Mouse (Mus musculus): ENCODE measurements around the gene Tlr8. TPM values are rescaled to one million over a fixed set of nuclear protein-coding genes. Genes with fewer than 3 reads are reported as not detected.

Gene Tlr8
- polyA plus RNA-seq, 1 experiment from 2014 or later: 0.10 TPM

- no peaks in the 10 kb centered on the region for H3K4me1 ChIP-seq
- WGBS: 81% methylated on average over 7 of the region's 7 CpGs
- no peak overlapping the region for H3K9ac ChIP-seq
- H3K27ac ChIP-seq: no peak overlapping the region
- no peaks in the 10 kb centered on the region for H3K36me3 ChIP-seq
- H3K27me3 ChIP-seq: peaks cover 18% of the 10 kb centered on the region; the same call in 1 of the 2 replicates
- H3K9me3 ChIP-seq: no peaks in the 10 kb centered on the region
- H3K4me3 ChIP-seq: no peak overlapping the region
- no peak for ATAC-seq (ENCODE audit: insufficient number of reproducible peaks, insufficient read depth, low FRiP score, low TSS enrichment, low read depth)
- no peak overlapping the region for H3K4me2 ChIP-seq
Measured at GRCm38 (mm10) chrX:167227138-167227537, 37.0 kb downstream of the Tlr8 start.

- 89% methylated on average over 5 of the region's 5 CpGs for WGBS
- Histone ChIP-seq H3K36me3 (no peaks in the 10 kb centered on the region), H3K27ac (no peak overlapping the region), H3K4me3 (no peak overlapping the region), H3K4me1 (no peaks in the 10 kb centered on the region), H3K9ac (no peak overlapping the region), H3K27me3 (peaks cover 16% of the 10 kb centered on the region; the same call in 1 of the 2 replicates), H3K4me2 (no peak overlapping the region), H3K9me3 (no peaks in the 10 kb centered on the region)
- no peak for ATAC-seq (ENCODE audit: insufficient number of reproducible peaks, insufficient read depth, low FRiP score, low TSS enrichment, low read depth)
Measured at GRCm38 (mm10) chrX:167226570-167226969, 37.6 kb downstream of the Tlr8 start.

GRCm38 (mm10) chrX:167212707-167213106 is 51.4 kb downstream of the Tlr8 start:
- H3K4me3 ChIP-seq: no peak overlapping the region
- H3K27me3 ChIP-seq: peaks cover 28% of the 10 kb centered on the region
- H3K4me1 ChIP-seq: no peaks in the 10 kb centered on the region
- peak overlapping the region; percentile 30; the same call in 1 of the 2 replicates for H3K4me2 ChIP-seq
- H3K27ac ChIP-seq: no peak overlapping the region
- ATAC-seq (ENCODE audit: insufficient number of reproducible peaks, insufficient read depth, low FRiP score, low TSS enrichment, low read depth): no peak
- WGBS: 40% methylated on average over 8 of the region's 8 CpGs
- H3K36me3 ChIP-seq: no peaks in the 10 kb centered on the region
- no peak overlapping the region for H3K9ac ChIP-seq
- H3K9me3 ChIP-seq: no peaks in the 10 kb centered on the region

GRCm38 (mm10) chrX:167211871-167212555 is 52.1 kb downstream of the Tlr8 start:
- Histone ChIP-seq H3K9me3 (no peaks in the 10 kb centered on the region), H3K4me3 (no peak overlapping the region), H3K36me3 (no peaks in the 10 kb centered on the region), H3K9ac (no peak overlapping the region), H3K4me1 (no peaks in the 10 kb centered on the region), H3K4me2 (0 out of 2 replicates have a peak overlapping the region, but pooled peaks have one; percentile 30), H3K27me3 (peaks cover 31% of the 10 kb centered on the region), H3K27ac (no peak overlapping the region; the same call in 1 of the 2 replicates)
- WGBS: 41% methylated on average over 9 of the region's 9 CpGs
- no peak for ATAC-seq (ENCODE audit: insufficient number of reproducible peaks, insufficient read depth, low FRiP score, low TSS enrichment, low read depth)

- Histone ChIP-seq H3K27ac (no peak overlapping the region), H3K4me1 (no peaks in the 10 kb centered on the region), H3K9ac (no peak overlapping the region), H3K9me3 (no peaks in the 10 kb centered on the region), H3K27me3 (peaks cover 45% of the 10 kb centered on the region), H3K36me3 (no peaks in the 10 kb centered on the region), H3K4me3 (no peak overlapping the region), H3K4me2 (no peak overlapping the region)
- 60% methylated on average over 6 of the region's 6 CpGs for WGBS
- ATAC-seq (ENCODE audit: insufficient number of reproducible peaks, insufficient read depth, low FRiP score, low TSS enrichment, low read depth): no peak
Measured at GRCm38 (mm10) chrX:167210319-167210728, 53.8 kb downstream of the Tlr8 start.

- WGBS: 59% methylated on average over 8 of the region's 8 CpGs
- Histone ChIP-seq H3K4me1 (no peaks in the 10 kb centered on the region), H3K9me3 (no peaks in the 10 kb centered on the region), H3K27me3 (peaks cover 45% of the 10 kb centered on the region), H3K36me3 (no peaks in the 10 kb centered on the region), H3K9ac (no peak overlapping the region), H3K4me2 (peak overlapping the region; percentile 56), H3K27ac (no peak overlapping the region), H3K4me3 (peak overlapping the region; percentile 54)
- no peak for ATAC-seq (ENCODE audit: insufficient number of reproducible peaks, insufficient read depth, low FRiP score, low TSS enrichment, low read depth)
Measured at GRCm38 (mm10) chrX:167209828-167210227, 54.3 kb downstream of the Tlr8 start.

GRCm38 (mm10) chrX:167208978-167209754 is 55.0 kb downstream of the Tlr8 start, which contains the start of gene Tmsb4x:
Gene Tmsb4x, minus strand, starts transcription at chrX:167209315.
- H3K9me3 ChIP-seq: no peaks in the 10 kb centered on the region
- peak; percentile 84 for ATAC-seq (ENCODE audit: insufficient number of reproducible peaks, insufficient read depth, low FRiP score, low TSS enrichment, low read depth)
- WGBS: 25% methylated on average over 39 of the region's 39 CpGs

GRCm38 (mm10) chrX:167208506-167208820 is 55.7 kb downstream of the Tlr8 start:
- no peak for ATAC-seq (ENCODE audit: insufficient number of reproducible peaks, insufficient read depth, low FRiP score, low TSS enrichment, low read depth)
- Histone ChIP-seq H3K27ac (peak overlapping the region; percentile 82), H3K9ac (peak overlapping the region; percentile 76), H3K4me1 (no peaks in the 10 kb centered on the region), H3K36me3 (no peaks in the 10 kb centered on the region), H3K27me3 (peaks cover 49% of the 10 kb centered on the region), H3K4me2 (peak overlapping the region; percentile 56), H3K4me3 (peak overlapping the region; percentile 54), H3K9me3 (no peaks in the 10 kb centered on the region)
- 26% methylated on average over 16 of the region's 16 CpGs for WGBS

More at GRCm38 (mm10) chrX:167208978-167209754, 55.0 kb downstream of the Tlr8 start, which contains the start of gene Tmsb4x:
- Histone ChIP-seq H3K36me3 (no peaks in the 10 kb centered on the region), H3K27me3 (peaks cover 48% of the 10 kb centered on the region), H3K4me2 (peak within 1 kb of the TSS; percentile 56), H3K27ac (peak within 1 kb of the TSS; percentile 82), H3K9ac (peak within 1 kb of the TSS; percentile 76), H3K4me3 (peak within 1 kb of the TSS; percentile 54), H3K4me1 (no peaks in the 10 kb centered on the region)

GRCm38 (mm10) chrX:167207741-167208505 is 56.2 kb downstream of the Tlr8 start:
- peak overlapping the region; percentile 82 for H3K27ac ChIP-seq
- no peaks in the 10 kb centered on the region for H3K9me3 ChIP-seq
- H3K4me2 ChIP-seq: peak overlapping the region; percentile 56
- peak overlapping the region; percentile 54 for H3K4me3 ChIP-seq
- H3K4me1 ChIP-seq: no peaks in the 10 kb centered on the region
- peaks cover 49% of the 10 kb centered on the region for H3K27me3 ChIP-seq
- WGBS: 31% methylated on average over 25 of the region's 25 CpGs
- no peak for ATAC-seq (ENCODE audit: insufficient number of reproducible peaks, insufficient read depth, low FRiP score, low TSS enrichment, low read depth)
- H3K36me3 ChIP-seq: no peaks in the 10 kb centered on the region
- H3K9ac ChIP-seq: peak overlapping the region; percentile 76

- no peak overlapping the region for H3K4me2 ChIP-seq
- peaks cover 55% of the 10 kb centered on the region for H3K27me3 ChIP-seq
- WGBS: 62% methylated on average over 8 of the region's 8 CpGs
Measured at GRCm38 (mm10) chrX:167205813-167206520, 58.2 kb downstream of the Tlr8 start.

GRCm38 (mm10) chrX:167201365-167201764 is 62.8 kb downstream of the Tlr8 start:
- H3K4me2 ChIP-seq: no peak overlapping the region
- WGBS: 83% methylated on average over 2 of the region's 2 CpGs
- no peak overlapping the region for H3K4me3 ChIP-seq

More at GRCm38 (mm10) chrX:167205813-167206520, 58.2 kb downstream of the Tlr8 start:
- no peak overlapping the region for H3K9ac ChIP-seq
- no peaks in the 10 kb centered on the region for H3K36me3 ChIP-seq
- ATAC-seq (ENCODE audit: insufficient number of reproducible peaks, insufficient read depth, low FRiP score, low TSS enrichment, low read depth): no peak
- H3K27ac ChIP-seq: no peak overlapping the region
- H3K4me1 ChIP-seq: no peaks in the 10 kb centered on the region
- H3K9me3 ChIP-seq: no peaks in the 10 kb centered on the region
- no peak overlapping the region for H3K4me3 ChIP-seq

More at GRCm38 (mm10) chrX:167201365-167201764, 62.8 kb downstream of the Tlr8 start:
- H3K27ac ChIP-seq: no peak overlapping the region
- H3K9me3 ChIP-seq: no peaks in the 10 kb centered on the region
- no peak overlapping the region for H3K9ac ChIP-seq
- H3K36me3 ChIP-seq: no peaks in the 10 kb centered on the region
- ATAC-seq (ENCODE audit: insufficient number of reproducible peaks, insufficient read depth, low FRiP score, low TSS enrichment, low read depth): no peak
- no peaks in the 10 kb centered on the region for H3K4me1 ChIP-seq
- peaks cover 37% of the 10 kb centered on the region for H3K27me3 ChIP-seq
